Mouse (Mus musculus) MN1 (cell line): ENCODE measurements around the gene Pcmt1.

Experiments
- DNase-seq: peaks from one replicate; pipeline ENCODE4 v3.0.0-alpha.2; 2016; ENCODE audit warnings: low spot score

Gene Pcmt1

GRCm38 (mm10) chr10:7680731-7681301 is at the start of gene Pcmt1, which contains the start of gene Lats1:
Pcmt1 (minus strand) TSS chr10:7681136.
Lats1 (plus strand) TSS chr10:7681214.
- peak; percentile 92 for DNase-seq

- DNase-seq, result peak; percentile 35
Observed at GRCm38 (mm10) chr10:7727011-7727410, 46.1 kb upstream of the Pcmt1 start.

GRCm38 (mm10) chr10:7726501-7726812 is 45.5 kb upstream of the Pcmt1 start:
- DNase-seq, result peak; percentile 47

- peak; percentile 98 for DNase-seq
Observed at GRCm38 (mm10) chr10:7725751-7726500, 45.0 kb upstream of the Pcmt1 start, which contains the start of gene Katna1. Katna1 (plus strand) TSS chr10:7726000.

GRCm38 (mm10) chr10:7715056-7715455 is 34.1 kb upstream of the Pcmt1 start:
- no peak for DNase-seq

- DNase-seq, result no peak
Observed at GRCm38 (mm10) chr10:7712506-7712905, 31.6 kb upstream of the Pcmt1 start.

- DNase-seq, result no peak
Observed at GRCm38 (mm10) chr10:7710121-7710520, 29.2 kb upstream of the Pcmt1 start.

DNA sequence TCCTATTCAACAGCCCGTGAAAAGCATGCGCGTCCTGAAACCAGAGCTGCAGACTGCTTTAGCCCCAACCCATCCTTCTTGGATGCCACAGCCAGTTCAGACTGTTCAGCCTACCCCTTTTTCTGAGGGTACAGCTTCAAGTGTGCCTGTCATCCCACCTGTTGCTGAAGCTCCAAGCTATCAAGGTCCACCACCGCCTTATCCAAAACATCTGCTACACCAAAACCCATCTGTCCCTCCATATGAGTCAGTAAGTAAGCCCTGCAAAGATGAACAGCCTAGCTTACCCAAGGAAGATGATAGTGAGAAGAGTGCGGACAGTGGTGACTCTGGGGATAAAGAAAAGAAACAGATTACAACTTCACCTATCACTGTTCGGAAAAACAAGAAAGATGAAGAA is 21.6 kb upstream of the Pcmt1 start:
- DNase-seq, result no peak

GRCm38 (mm10) chr10:7700120-7700519 is 19.2 kb upstream of the Pcmt1 start:
- DNase-seq, result peak; percentile 23

DNA sequence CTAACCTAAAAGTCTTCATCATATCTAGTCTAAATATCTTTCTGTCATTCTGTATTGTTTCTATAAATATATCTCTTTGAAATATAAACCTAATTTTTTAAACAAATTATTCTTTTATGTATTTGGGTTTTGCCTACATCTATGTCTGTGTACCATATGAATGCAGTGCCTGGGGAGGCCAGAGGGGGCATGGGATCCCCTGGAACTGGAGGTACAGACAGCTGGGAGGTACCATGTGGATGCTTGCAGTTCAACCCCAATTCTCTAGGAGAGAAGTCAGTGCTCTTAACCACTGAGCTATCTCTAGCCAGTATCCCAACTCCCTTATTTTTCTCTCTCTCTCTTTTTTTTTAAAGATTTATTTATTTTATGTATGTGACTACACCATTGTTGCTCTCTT is 14.3 kb upstream of the Pcmt1 start:
- DNase-seq, result no peak

DNA sequence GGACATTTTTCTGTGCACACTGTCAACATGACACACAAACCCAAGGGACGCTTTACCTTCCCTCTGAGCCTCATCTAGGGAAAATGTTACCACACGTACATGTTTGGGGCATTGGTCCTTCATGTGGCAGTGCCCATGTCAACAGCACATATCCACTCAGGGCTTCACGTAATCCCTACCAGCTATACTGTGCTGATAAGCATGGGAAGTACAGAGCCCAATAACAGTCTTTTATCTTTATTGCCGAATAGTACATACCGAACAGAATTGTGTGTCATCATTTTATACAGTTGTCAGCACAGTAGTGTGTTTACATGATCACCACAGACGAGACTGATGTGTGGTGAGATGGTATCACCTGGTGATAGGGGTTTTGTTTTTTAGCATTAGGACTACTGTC is 6.0 kb upstream of the Pcmt1 start:
- DNase-seq, result no peak

DNA sequence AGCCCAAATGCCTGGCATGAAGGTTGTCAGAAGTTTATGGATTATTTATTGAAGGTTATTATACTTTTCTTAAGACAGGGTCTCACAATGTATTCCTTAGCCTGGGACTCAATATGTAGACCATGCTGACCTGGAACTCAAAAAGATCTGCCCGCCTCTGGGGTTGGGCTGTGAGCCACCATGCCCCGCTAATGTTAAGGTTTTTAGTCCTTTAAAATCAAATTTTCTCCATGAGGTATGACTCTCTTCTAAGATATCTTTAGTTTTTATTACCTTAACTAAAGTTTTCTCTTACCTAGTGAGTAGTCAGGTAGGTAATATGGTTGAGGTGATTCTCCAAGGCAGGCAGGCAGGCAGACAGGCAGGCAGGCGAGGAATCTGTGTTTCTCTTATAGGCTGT is 1.3 kb upstream of the Pcmt1 start:
- peak; percentile 38 for DNase-seq

DNA sequence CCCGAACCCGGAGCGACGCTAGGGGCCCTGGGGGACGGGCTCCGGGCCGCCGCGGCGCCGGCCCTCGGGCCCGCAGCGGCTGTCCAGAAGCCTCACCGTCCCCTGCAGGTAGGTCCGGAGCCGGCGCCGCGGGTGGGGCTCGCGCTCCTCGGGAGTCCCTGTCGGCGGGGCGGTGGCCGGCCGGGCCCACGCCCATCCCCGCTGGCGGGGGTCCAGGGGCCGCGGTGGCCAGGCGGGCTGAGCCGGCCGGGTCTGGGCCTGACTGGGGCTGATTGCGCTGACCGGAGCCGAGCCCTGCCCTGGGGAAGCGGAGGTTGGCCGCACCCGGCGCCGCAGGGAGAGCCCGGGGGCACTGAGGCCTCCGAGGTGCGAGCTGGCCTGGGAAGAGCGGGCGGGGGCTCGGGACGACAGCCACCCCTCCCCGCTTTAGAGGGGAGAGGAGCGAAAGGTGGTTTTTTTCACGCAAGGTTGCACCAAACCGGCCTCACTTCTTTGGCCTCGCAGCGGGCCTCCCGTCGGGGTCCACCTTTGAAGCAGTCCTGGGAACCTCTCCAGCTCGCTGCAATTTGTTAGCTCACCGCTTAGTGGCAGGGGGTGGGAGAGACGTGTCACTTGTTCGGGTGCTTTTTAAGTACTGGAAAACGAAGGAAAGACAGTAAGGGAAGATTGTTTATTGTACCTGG is 548 bp upstream of the Pcmt1 start:
- peak; percentile 93 for DNase-seq

GRCm38 (mm10) chr10:7673673-7674072 is 7.3 kb downstream of the Pcmt1 start:
- DNase-seq, result peak; percentile 73

- DNase-seq, result peak; percentile 98
Observed at GRCm38 (mm10) chr10:7667342-7667802, 13.6 kb downstream of the Pcmt1 start, which contains the start of gene Nup43. Nup43 (plus strand) TSS chr10:7667503.

DNA sequence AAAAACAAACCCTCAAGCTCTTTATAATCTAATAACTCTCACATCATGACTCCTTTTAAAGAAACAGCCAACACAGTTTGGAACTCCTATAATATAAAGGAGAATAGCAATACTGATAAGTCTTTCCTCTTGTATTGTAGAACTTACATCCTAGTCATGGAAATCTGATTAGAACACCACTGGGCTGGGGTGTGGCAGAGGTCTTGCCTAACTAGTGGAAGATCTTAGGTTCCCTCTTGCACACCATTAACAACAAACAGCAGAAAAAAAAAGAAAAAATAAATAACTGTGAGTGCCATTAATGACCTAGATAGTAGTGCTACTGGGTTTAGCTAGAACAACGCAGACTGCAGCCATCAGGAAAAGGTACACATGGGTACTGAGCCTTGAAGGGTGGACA is 16.0 kb downstream of the Pcmt1 start:
- no peak for DNase-seq

GRCm38 (mm10) chr10:7664027-7664526 is 16.9 kb downstream of the Pcmt1 start:
- no peak for DNase-seq

- DNase-seq, result peak; percentile 98
Observed at GRCm38 (mm10) chr10:7663159-7664026, 17.5 kb downstream of the Pcmt1 start.

DNA sequence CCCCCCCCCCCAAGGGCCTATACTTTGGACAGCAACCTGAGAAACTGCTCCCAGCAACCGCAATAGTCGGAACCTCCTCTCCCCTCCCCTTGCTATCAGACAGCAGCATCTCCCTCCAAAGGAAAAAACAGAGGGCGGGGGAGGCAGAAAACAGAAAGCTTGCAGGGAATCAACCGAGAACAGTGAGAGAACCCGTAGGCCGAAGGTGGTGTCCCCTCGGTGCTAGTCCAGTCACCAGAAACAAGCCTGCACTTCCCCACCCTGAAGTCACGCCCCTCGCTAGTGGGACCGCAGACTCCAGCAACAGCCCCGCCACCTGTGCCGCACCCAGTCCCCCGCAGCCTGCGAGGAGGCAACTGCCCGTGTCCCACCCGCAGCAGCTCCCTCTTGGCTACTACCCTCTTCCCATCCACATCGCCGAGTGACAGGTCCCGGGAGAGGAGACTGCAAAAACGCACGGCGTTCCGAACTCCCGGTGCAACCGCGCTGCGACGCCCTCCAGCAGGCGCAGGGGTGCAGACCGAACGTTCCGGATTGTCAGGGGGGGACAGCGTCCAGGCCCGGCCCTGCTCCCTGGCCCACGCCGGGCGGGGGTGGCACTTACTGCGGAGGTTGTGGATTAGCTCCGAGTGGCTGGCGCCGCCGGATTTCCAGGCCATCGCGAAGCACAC is 18.3 kb downstream of the Pcmt1 start:
- DNase-seq, result peak; percentile 95

GRCm38 (mm10) chr10:7651057-7651456 is 29.9 kb downstream of the Pcmt1 start:
- DNase-seq, result no peak

- no peak for DNase-seq
Observed at GRCm38 (mm10) chr10:7649059-7649458, 31.9 kb downstream of the Pcmt1 start.
